Mouse (Mus musculus): ENCODE measurements at regions not wholly inside any gene's neighbourhood (a gene's known extent, or its start where the extent isn't known, plus 50 kb on each side); places are given as distances from the start of the nearest gene placed in this dataset.

DNA sequence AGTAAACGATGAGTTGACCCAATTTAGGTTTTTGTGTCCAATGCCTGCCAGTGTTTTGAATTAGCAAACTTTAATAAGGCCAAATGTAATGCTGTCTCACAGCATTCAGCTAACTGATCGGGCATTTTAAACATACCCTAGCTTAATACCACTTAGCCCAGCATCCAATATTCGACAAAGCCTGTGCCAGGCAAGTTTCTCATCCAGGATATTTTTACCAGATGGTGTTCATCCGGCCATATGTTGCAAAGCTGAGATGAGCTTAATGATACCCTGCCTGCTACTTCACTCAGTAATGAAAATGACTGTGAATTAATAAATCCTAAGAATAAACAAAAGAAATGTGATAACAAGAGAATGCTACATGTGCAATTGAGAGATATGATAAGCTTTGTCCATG, 116.8 kb downstream of the Tpm3-rs7 start:
- DNase-seq = peak; percentile 13

DNA sequence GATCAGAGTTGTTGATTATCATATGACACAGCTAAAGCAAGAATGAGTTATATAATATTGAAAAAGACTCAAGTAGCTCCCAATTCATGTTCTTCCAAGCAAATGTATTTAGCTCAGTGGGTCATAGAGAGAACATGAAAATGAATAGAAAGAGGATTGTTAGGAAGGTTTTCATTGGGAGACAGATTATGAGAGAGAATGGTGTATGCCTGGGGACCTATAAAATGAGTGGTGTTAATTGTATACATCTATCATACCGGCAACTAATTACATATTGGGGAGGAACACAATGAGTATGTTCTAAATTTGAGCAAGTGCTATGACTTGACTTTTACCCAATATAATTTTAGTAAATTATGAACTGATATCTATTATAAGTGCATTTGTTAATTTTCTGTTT, 127.9 kb downstream of the Tpm3-rs7 start:
- DNase-seq = no peak

DNA sequence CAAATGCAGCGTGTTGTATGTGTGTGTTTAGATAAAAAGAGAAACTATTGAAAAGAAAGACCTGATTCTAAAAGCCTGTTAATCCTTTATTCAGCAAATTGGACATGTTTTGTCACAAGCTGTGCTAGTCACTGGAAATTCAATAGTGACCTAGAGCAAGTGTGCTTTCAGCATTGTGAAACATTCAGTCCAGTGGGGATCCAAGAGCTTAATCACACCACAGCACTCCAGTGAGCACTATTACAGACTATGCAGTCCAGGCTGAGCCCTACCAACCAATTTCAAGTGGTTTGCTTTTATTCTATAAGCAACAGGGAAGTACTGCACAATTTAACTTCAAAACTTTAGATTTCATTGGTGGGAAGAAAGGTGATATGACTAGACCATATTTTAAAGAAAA, 140.5 kb downstream of the Tpm3-rs7 start:
- no peak for DNase-seq

DNA sequence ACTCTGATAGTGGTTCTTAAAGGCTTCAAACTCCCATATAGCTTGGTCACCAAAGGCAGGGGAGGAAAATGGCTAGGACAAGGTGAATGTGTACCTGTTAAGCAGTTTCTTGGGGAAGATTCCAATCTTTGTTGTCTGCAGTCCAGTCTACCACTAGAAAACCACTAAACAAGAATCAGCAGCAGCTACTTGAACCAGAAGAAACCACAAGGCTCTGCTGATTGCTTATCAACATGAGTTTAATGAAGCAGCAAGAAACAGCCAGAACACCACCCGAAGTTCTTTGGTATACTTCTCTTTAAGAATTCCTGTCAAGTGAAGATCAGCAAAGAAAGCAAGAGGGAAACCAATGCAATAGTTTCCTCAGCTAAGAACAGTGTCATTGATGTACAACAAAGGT, 143.1 kb downstream of the Tpm3-rs7 start:
- no peak for DNase-seq

DNA sequence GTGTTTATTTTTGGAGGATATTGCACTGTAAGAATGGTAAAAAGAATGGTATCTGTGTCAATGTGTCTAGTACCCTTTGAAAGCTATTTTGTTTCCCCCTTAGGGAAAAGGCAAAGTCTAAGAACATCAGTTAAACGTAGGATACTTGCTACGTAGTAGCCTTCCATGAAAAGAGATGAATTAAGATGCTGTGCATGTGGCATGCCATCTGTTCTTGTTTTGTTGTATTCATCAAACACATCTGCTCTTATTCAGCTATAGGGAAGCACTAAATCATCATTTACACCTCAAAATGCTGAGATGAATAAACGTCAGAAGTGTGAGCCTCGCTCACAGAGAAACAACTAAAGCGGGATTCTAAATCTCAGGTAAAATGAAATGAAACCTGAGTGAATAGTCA, 154.7 kb downstream of the Tpm3-rs7 start:
- peak; percentile 7 for DNase-seq

DNA sequence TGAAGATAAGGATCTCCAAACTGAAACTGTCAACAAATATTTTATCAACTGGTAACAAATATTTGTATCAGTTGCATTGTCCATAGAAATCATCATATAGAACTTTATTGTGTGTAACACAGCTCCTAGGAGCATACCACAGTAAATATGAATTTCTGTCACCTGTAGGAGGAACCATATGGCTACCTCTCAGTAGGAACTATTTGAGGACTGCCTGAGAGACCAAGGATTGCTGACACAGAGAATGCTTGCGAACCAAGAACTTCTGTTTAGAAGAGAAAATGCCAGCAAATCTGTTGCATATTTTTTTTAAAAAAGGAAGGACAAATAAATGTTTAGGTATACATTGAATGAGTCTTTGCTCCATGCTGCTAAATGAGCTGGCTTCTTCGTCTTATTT, 155.6 kb downstream of the Tpm3-rs7 start:
- DNase-seq = no peak

DNA sequence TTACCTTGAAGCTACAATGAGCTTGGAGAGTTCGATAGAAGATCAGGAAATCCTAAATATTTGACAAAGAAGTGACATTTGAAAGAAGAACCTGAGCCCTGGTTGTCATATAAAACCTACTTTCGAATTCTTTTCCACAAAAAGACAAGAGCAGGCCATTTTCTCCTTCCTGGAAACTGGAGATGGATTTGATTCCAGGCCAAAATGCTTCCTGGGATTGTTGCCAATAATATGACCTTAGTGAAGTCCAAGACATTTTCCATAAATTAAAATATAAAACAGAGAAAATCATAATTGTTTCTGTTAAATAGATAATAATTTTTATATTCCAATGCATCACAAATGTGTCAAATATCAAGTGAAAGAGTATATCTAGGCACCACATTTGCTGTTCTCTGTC, 172.2 kb downstream of the Tpm3-rs7 start:
- no peak for DNase-seq

DNA sequence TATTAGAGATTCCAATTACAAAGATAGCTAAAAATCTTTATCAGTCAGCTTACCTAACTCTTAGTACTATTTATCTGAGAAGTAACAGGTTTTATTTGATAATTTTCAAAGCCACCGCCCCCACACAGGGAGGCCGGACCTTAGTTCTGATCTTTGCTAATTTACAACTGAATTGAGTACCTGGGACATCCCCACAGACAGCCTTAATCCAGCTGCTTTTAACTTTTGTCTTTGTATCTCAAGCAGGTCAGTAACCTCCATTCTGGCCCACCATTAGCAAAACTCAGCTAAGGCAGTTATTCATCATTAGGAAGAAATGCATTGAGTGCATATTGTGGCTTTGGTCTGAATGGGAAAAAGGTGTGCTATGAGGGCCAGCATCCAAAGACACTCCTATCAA, 189.4 kb downstream of the Tpm3-rs7 start:
- DNase-seq = no peak
